Mouse (Mus musculus): ENCODE data around the gene Chp2. TPM values are rescaled to one million over a fixed set of nuclear protein-coding genes. Genes with fewer than 3 reads are reported as not detected.

The Chp2 gene
- polyA plus RNA-seq (2015; fragmentation: Nextera tagmentation; extraction: Ambion mirVana), result 9.6 and 10.1 TPM in 2 replicates

DNA sequence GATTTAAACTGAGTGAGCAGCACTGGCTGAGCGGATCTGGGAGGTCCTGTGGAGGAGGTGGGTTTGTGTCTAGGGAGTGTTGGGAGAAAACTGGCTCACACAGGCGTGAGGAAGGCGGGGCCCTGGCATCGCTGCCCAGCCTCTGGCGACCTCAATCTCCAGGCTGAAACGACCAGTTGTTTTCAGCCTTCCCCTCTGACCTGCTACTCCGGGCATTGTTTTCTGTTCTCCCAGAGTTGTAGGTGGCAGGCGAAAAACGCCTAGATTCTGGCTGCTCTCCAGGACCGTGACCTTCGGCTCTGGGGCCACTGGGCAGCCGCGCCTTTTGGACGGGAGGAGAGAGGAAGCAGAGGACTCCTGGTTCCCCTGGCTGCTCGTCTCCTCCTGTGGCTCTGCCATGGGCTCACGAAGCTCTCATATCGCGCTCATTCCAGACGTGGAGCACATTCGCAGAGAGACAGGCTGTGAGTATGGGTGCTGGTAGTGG is at the start of gene Chp2:
Gene Chp2, plus strand, starts transcription at position 182 of the 487 bp plus-strand sequence.
- ATAC-seq, result peak; percentile 66
- no peaks in the 10 kb centered on the region for H3K27me3 ChIP-seq (replicated peaks; ENCODE audit: control insufficient read depth, insufficient read depth, low read length)
- peak within 1 kb of the TSS; percentile 55 for H3K4me2 ChIP-seq (ENCODE audit: low read depth, low read length)
- H3K9me3 ChIP-seq (ENCODE audit: control insufficient read depth, low read length), result no peaks in the 10 kb centered on the region
- H3K4me3 ChIP-seq (ENCODE audit: low read length), result peak within 1 kb of the TSS; percentile 30
- H3K36me3 ChIP-seq (ENCODE audit: control insufficient read depth, insufficient read depth, low read length), result no peaks in the 10 kb centered on the region
- WGBS, result 20% methylated on average over 20 of the region's 20 CpGs
- peaks cover 3% of the 10 kb centered on the region; the same call in 1 of the 2 replicates for H3K4me1 ChIP-seq (ENCODE audit: control insufficient read depth, insufficient read depth, low read length)
- H3K27ac ChIP-seq (ENCODE audit: low read length), result no peak within 1 kb of the TSS; the same call in 1 of the 2 replicates
- peak within 1 kb of the TSS; percentile 58 for H3K9ac ChIP-seq (ENCODE audit: low read depth, low read length)

GRCm38 (mm10) chr7:122170705-122171104 is 48.6 kb upstream of the Chp2 start:
- H3K9me3 ChIP-seq (ENCODE audit: control insufficient read depth, low read length), result no peaks in the 10 kb centered on the region
- H3K4me2 ChIP-seq (ENCODE audit: low read depth, low read length), result no peak overlapping the region
- H3K4me3 ChIP-seq (ENCODE audit: low read length), result no peak overlapping the region
- no peaks in the 10 kb centered on the region for H3K4me1 ChIP-seq (ENCODE audit: control insufficient read depth, insufficient read depth, low read length)
- peaks cover 28% of the 10 kb centered on the region for H3K36me3 ChIP-seq (ENCODE audit: control insufficient read depth, insufficient read depth, low read length)
- WGBS, result 79% methylated on average over 6 of the region's 6 CpGs
- H3K27ac ChIP-seq (ENCODE audit: low read length), result no peak overlapping the region
- no peak for ATAC-seq
- H3K9ac ChIP-seq (ENCODE audit: low read depth, low read length), result no peak overlapping the region
- H3K27me3 ChIP-seq (replicated peaks; ENCODE audit: control insufficient read depth, insufficient read depth, low read length), result no peaks in the 10 kb centered on the region

GRCm38 (mm10) chr7:122171613-122172012 is 47.7 kb upstream of the Chp2 start:
- H3K9ac ChIP-seq (ENCODE audit: low read depth, low read length), result no peak overlapping the region
- H3K27me3 ChIP-seq (replicated peaks; ENCODE audit: control insufficient read depth, insufficient read depth, low read length), result no peaks in the 10 kb centered on the region
- 66% methylated on average over 10 of the region's 10 CpGs for WGBS
- 0 out of 2 replicates have a peak, but pooled peaks have one; percentile 10 for ATAC-seq
- H3K4me2 ChIP-seq (ENCODE audit: low read depth, low read length), result no peak overlapping the region
- no peak overlapping the region for H3K4me3 ChIP-seq (ENCODE audit: low read length)
- no peak overlapping the region for H3K27ac ChIP-seq (ENCODE audit: low read length)
- H3K9me3 ChIP-seq (ENCODE audit: control insufficient read depth, low read length), result no peaks in the 10 kb centered on the region
- no peaks in the 10 kb centered on the region for H3K4me1 ChIP-seq (ENCODE audit: control insufficient read depth, insufficient read depth, low read length)
- peaks cover 25% of the 10 kb centered on the region for H3K36me3 ChIP-seq (ENCODE audit: control insufficient read depth, insufficient read depth, low read length)

DNA sequence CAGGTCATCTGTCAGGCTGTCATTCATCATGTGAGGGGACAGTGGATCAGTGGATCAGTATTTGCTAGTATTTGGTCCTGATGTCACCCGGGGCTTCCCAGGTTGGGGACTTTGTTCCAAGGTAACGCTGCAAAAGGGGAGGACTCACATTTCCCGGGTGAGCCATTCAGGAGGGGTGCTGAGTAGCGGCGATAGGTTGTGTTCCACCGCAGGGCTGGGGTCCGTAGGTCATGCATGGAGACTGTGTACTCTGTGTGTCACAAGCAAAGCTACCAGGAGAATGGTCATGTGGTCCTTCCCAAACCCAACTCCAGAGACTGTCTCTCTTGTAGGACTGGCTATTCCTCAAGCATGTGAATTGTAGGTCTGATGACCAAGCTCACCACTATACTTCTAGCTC is 38.6 kb upstream of the Chp2 start:
- WGBS, result 90% methylated on average over 7 of the region's 7 CpGs
- Histone ChIP-seq H3K9ac (ENCODE audit: low read depth, low read length) (no peak overlapping the region), H3K4me2 (ENCODE audit: low read depth, low read length) (no peak overlapping the region), H3K4me1 (ENCODE audit: control insufficient read depth, insufficient read depth, low read length) (no peaks in the 10 kb centered on the region), H3K27ac (ENCODE audit: low read length) (no peak overlapping the region), H3K9me3 (ENCODE audit: control insufficient read depth, low read length) (no peaks in the 10 kb centered on the region), H3K36me3 (ENCODE audit: control insufficient read depth, insufficient read depth, low read length) (no peaks in the 10 kb centered on the region), H3K4me3 (ENCODE audit: low read length) (no peak overlapping the region), H3K27me3 (replicated peaks; ENCODE audit: control insufficient read depth, insufficient read depth, low read length) (no peaks in the 10 kb centered on the region)
- no peak for ATAC-seq

DNA sequence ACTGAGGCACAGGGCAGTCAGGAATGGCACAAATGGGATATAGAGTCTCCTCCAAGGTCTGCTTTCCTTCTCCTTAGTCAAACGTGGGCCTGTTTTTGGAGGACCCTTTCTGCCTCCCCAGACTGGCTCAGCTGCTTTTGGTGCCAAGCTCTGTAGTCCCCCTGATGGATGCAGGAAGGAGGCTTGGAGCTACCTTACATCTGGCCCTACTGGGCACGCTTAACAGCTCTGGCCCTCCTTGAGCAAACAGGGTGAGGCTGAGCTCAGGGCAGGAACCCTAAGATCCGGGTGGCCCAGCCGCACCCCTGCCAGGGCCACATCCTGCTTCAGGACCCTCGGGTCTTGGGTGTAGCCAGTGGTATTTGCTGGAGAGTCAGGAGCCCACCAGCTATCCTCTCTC is 34.7 kb upstream of the Chp2 start:
- 54% methylated on average over 5 of the region's 5 CpGs for WGBS
- Histone ChIP-seq H3K4me3 (ENCODE audit: low read length) (no peak overlapping the region), H3K4me2 (ENCODE audit: low read depth, low read length) (no peak overlapping the region)

DNA sequence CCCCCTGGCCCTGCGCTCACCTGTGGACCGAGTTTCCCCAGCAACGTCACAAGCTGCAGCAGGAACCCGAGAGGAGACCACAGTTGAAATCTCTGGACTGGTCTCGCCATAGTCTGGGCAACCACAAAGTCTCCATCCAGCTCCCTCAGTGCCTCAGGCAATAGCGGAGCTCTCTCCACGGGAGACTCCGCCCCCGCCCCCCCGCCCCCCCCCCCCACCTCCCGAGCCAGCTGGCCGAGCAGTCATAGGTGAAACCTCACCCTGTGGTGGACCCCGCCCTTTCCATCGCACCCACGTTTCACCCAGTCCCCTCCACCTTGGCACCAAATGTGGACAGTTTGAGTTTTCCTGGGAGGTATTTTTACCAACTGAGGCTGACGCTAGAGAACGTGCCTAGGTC is 33.3 kb upstream of the Chp2 start, which contains the start of gene Ern2:
Gene Ern2, minus strand, starts transcription at position 165 of the 400 bp plus-strand sequence.
- Histone ChIP-seq H3K4me1 (ENCODE audit: control insufficient read depth, insufficient read depth, low read length) (no peaks in the 10 kb centered on the region), H3K27me3 (replicated peaks; ENCODE audit: control insufficient read depth, insufficient read depth, low read length) (no peaks in the 10 kb centered on the region), H3K27ac (ENCODE audit: low read length) (no peak within 1 kb of the TSS), H3K4me3 (ENCODE audit: low read length) (peak within 1 kb of the TSS; percentile 18), H3K9me3 (ENCODE audit: control insufficient read depth, low read length) (no peaks in the 10 kb centered on the region), H3K36me3 (ENCODE audit: control insufficient read depth, insufficient read depth, low read length) (no peaks in the 10 kb centered on the region), H3K4me2 (ENCODE audit: low read depth, low read length) (0 out of 2 replicates have a peak within 1 kb of the TSS, but pooled peaks have one; percentile 21), H3K9ac (ENCODE audit: low read depth, low read length) (no peak within 1 kb of the TSS)
- ATAC-seq, result peak; percentile 40
- WGBS, result 11% methylated on average over 17 of the region's 17 CpGs

More for the DNA sequence above, 34.7 kb upstream of the Chp2 start:
- peak; percentile 29; the same call in 1 of the 2 replicates for ATAC-seq
- H3K4me1 ChIP-seq (ENCODE audit: control insufficient read depth, insufficient read depth, low read length), result no peaks in the 10 kb centered on the region
- H3K36me3 ChIP-seq (ENCODE audit: control insufficient read depth, insufficient read depth, low read length), result no peaks in the 10 kb centered on the region
- H3K9me3 ChIP-seq (ENCODE audit: control insufficient read depth, low read length), result no peaks in the 10 kb centered on the region
- no peak overlapping the region for H3K27ac ChIP-seq (ENCODE audit: low read length)
- H3K9ac ChIP-seq (ENCODE audit: low read depth, low read length), result no peak overlapping the region
- H3K27me3 ChIP-seq (replicated peaks; ENCODE audit: control insufficient read depth, insufficient read depth, low read length), result no peaks in the 10 kb centered on the region

DNA sequence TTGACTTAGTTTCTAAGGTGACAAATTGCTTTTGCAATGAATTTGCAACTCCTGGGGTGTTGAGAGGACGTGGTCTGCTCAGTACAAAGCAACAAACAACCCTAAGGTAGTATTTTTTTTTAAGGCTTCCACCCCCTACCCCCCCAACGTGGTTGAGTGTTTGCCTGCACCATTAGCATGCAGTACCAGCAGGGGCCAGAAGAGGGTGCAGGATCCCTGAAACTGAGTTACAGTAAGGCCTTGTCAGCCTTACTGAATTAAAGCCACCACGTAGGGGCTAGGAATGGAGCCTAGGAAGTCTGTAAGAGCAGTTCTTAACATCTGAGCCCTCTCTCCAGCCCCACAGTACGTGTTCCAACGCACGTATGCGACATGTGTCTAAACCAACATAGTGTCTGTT is 29.8 kb upstream of the Chp2 start:
- no peaks in the 10 kb centered on the region for H3K9me3 ChIP-seq (ENCODE audit: control insufficient read depth, low read length)
- no peak overlapping the region for H3K4me3 ChIP-seq (ENCODE audit: low read length)
- H3K4me1 ChIP-seq (ENCODE audit: control insufficient read depth, insufficient read depth, low read length), result no peaks in the 10 kb centered on the region
- H3K36me3 ChIP-seq (ENCODE audit: control insufficient read depth, insufficient read depth, low read length), result no peaks in the 10 kb centered on the region
- H3K9ac ChIP-seq (ENCODE audit: low read depth, low read length), result no peak overlapping the region
- H3K27me3 ChIP-seq (replicated peaks; ENCODE audit: control insufficient read depth, insufficient read depth, low read length), result no peaks in the 10 kb centered on the region
- H3K27ac ChIP-seq (ENCODE audit: low read length), result no peak overlapping the region
- no peak for ATAC-seq
- H3K4me2 ChIP-seq (ENCODE audit: low read depth, low read length), result no peak overlapping the region
- WGBS, result 34% methylated on average over 7 of the region's 7 CpGs

- H3K9ac ChIP-seq (ENCODE audit: low read depth, low read length), result no peak overlapping the region
- ATAC-seq, result no peak
These were observed 28.2 kb upstream of the Chp2 start for GRCm38 (mm10) chr7:122191097-122191496.

DNA sequence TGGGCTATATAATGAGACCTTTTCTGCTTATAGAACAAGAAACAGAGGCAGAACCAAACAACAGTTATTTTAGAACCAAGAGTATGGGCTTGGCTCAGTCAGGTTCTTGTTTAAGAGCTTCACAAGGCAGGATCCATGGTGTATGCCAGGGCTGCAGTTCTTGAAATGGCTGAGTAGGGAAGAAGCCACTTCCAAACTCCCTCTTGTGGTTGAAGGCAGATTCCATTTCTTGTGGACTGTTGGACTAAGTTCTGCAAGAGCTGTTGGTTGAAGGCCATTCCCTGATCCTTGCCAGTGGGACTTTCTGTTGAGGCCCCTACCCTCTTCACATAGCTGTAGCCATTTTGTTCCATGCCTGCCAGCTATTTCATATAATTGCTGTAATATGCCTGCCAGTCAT is 25.4 kb upstream of the Chp2 start:
- H3K4me3 ChIP-seq (ENCODE audit: low read length), result no peak overlapping the region
- H3K27me3 ChIP-seq (replicated peaks; ENCODE audit: control insufficient read depth, insufficient read depth, low read length), result no peaks in the 10 kb centered on the region
- H3K36me3 ChIP-seq (ENCODE audit: control insufficient read depth, insufficient read depth, low read length), result no peaks in the 10 kb centered on the region
- no peaks in the 10 kb centered on the region for H3K9me3 ChIP-seq (ENCODE audit: control insufficient read depth, low read length)
- no peak for ATAC-seq
- no peak overlapping the region for H3K27ac ChIP-seq (ENCODE audit: low read length)
- no peak overlapping the region for H3K9ac ChIP-seq (ENCODE audit: low read depth, low read length)
- no peaks in the 10 kb centered on the region for H3K4me1 ChIP-seq (ENCODE audit: control insufficient read depth, insufficient read depth, low read length)
- no peak overlapping the region for H3K4me2 ChIP-seq (ENCODE audit: low read depth, low read length)

More at GRCm38 (mm10) chr7:122191097-122191496, 28.2 kb upstream of the Chp2 start:
- Histone ChIP-seq H3K4me2 (ENCODE audit: low read depth, low read length) (no peak overlapping the region), H3K4me1 (ENCODE audit: control insufficient read depth, insufficient read depth, low read length) (no peaks in the 10 kb centered on the region), H3K4me3 (ENCODE audit: low read length) (no peak overlapping the region), H3K27ac (ENCODE audit: low read length) (no peak overlapping the region), H3K36me3 (ENCODE audit: control insufficient read depth, insufficient read depth, low read length) (no peaks in the 10 kb centered on the region), H3K27me3 (replicated peaks; ENCODE audit: control insufficient read depth, insufficient read depth, low read length) (no peaks in the 10 kb centered on the region), H3K9me3 (ENCODE audit: control insufficient read depth, low read length) (no peaks in the 10 kb centered on the region)
- 61% methylated on average over 10 of the region's 10 CpGs for WGBS

DNA sequence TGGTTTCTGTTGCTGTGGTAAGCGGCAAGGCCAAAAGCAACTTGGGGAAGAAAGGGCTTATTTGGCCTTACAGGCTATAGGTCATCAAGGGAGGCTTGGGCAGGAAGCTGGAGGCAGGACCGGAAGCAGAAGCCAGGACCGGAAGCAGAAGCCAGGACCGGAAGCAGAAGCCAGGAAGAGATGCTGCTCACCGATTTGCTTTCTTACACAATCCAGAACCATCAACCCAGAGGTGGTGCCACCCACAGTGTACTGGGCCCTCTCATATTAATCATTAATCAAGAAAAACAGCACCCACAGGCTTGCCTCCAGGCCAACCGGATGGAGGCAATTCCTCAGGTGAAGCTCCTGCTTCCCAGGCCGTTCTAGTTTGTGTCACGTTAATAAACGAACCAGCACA is 22.5 kb upstream of the Chp2 start:
- Histone ChIP-seq H3K27me3 (replicated peaks; ENCODE audit: control insufficient read depth, insufficient read depth, low read length) (no peaks in the 10 kb centered on the region), H3K4me1 (ENCODE audit: control insufficient read depth, insufficient read depth, low read length) (no peaks in the 10 kb centered on the region), H3K27ac (ENCODE audit: low read length) (no peak overlapping the region), H3K36me3 (ENCODE audit: control insufficient read depth, insufficient read depth, low read length) (no peaks in the 10 kb centered on the region), H3K4me3 (ENCODE audit: low read length) (no peak overlapping the region), H3K9ac (ENCODE audit: low read depth, low read length) (no peak overlapping the region), H3K9me3 (ENCODE audit: control insufficient read depth, low read length) (no peaks in the 10 kb centered on the region), H3K4me2 (ENCODE audit: low read depth, low read length) (no peak overlapping the region)
- 73% methylated on average over 9 of the region's 9 CpGs for WGBS
- ATAC-seq, result peak; percentile 67

Data from intestine, embryonic 16.5 days (tissue).